18 mouse cellular contexts compared by ENCODE assay signal in the genomic region with DNA sequence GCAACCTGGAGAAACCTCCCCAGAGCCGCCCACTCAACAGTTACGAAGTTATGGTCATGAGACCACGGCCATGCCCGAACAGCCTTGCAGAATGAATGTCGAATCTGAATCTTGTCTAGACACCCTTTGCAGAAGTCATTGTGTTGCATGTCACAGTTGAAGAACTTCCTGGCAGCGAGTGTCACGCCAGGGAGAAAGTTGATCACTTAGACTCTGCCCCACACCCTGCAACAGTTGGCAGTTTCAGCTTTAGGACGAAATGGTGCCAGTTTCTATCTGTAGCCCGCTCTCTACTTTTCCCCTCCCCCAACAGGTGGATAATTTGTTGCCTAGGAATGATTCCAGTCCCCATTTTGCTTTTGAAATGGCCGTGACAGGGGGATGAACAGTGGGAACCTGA.
"Had no signal": no experiment of that assay in that cellular context is flagged by ENCODE, and none has a peak within 500 bp of the region (broad histone marks: within the 10 kb centered on the region; RNA-seq: fewer than 3 reads in every experiment).

No protein-coding gene starts in this region.

- H3K4me3 ChIP-seq: midbrain, embryonic 10.5 days; midbrain, embryonic 12.5 days; myocyte; neural tube, embryonic 13.5 days; neural tube, embryonic 15.5 days had no signal

- H3K4me1 ChIP-seq: midbrain, embryonic 12.5 days had no signal

- ATAC-seq: midbrain, embryonic 16.5 days had no signal

- H3K27ac ChIP-seq: midbrain, embryonic 10.5 days; midbrain, embryonic 12.5 days; neural tube, embryonic 13.5 days; neural tube, embryonic 15.5 days had no signal

- H3K36me3 ChIP-seq: midbrain, embryonic 10.5 days; midbrain, embryonic 12.5 days; neural tube, embryonic 13.5 days; neural tube, embryonic 15.5 days had no signal

- H3K9ac ChIP-seq: lung, embryonic 14.5 days; midbrain, embryonic 12.5 days; neural tube, embryonic 13.5 days; neural tube, embryonic 15.5 days had no signal

- H3K27me3 ChIP-seq: neural tube, embryonic 13.5 days; neural tube, embryonic 15.5 days had no signal

- H3K9me3 ChIP-seq: midbrain, embryonic 10.5 days; midbrain, embryonic 12.5 days; neural tube, embryonic 13.5 days; neural tube, embryonic 15.5 days had no signal

- H3K4me2 ChIP-seq: lung, embryonic 14.5 days; midbrain, embryonic 12.5 days; neural tube, embryonic 13.5 days; neural tube, embryonic 15.5 days had no signal

- DNase-seq: lung, embryonic 14.5 days; lung, postnatal 10 days; lung, postnatal 4 days; midbrain, embryonic 14.5 days; retina, postnatal 1 day; right cerebral cortex, adult 18-20 months; right cerebral cortex, postnatal 25 days; right cerebral cortex, postnatal 4 days; spleen, adult 18-20 months; thymus, adult 18-20 months; thymus, postnatal 25 days; thymus, postnatal 4 days had no signal
